Mouse (Mus musculus) CH12.LX (cell line): ENCODE data around the gene Gm21915.

ENCODE experiments used
- CHD2 ChIP-seq: IDR thresholded peaks from 2 replicates; pipeline ENCODE4 v1.6.1; 2011; ENCODE audit warnings: low read length, improper control_type of control experiment
- CTCF ChIP-seq, 2 experiments: IDR thresholded peaks in 1 of 2; conservative IDR thresholded peaks in 1 of 2; 2 replicates each; pipeline ENCODE4 v1.5.1; 2011 to 2012; ENCODE audit warnings: low read depth in 2 of 2, low read length in 2 of 2, improper control_type of control experiment in 1 of 2, inconsistent platforms in 1 of 2, mild to moderate bottlenecking in 1 of 2, moderate library complexity in 1 of 2
- E2F4 ChIP-seq: IDR thresholded peaks from 2 replicates; pipeline ENCODE4 v1.6.1; 2011; ENCODE audit warnings: low read depth, low read length, improper control_type of control experiment; ENCODE audit not compliant: insufficient replicate concordance
- ELF1 ChIP-seq: IDR thresholded peaks from 2 replicates; pipeline ENCODE4 v1.6.1; 2014; ENCODE audit warnings: low read depth, mild to moderate bottlenecking, inconsistent platforms, low read length, improper control_type of control experiment
- EP300 ChIP-seq: IDR thresholded peaks from 2 replicates; pipeline ENCODE4 v1.6.1; 2011; ENCODE audit warnings: low read length, improper control_type of control experiment
- JUN ChIP-seq: IDR thresholded peaks from 2 replicates; pipeline ENCODE4 v1.6.1; 2011; ENCODE audit warnings: low read depth, mild to moderate bottlenecking, low read length, improper control_type of control experiment, moderate library complexity; ENCODE audit not compliant: insufficient read depth
- MAX ChIP-seq: IDR thresholded peaks from 2 replicates; pipeline ENCODE4 v1.6.1; 2011; ENCODE audit warnings: low read length, improper control_type of control experiment
- PAX5 ChIP-seq: IDR thresholded peaks from 2 replicates; pipeline ENCODE4 v1.6.1; 2012; ENCODE audit warnings: low read length, inconsistent platforms, mixed read lengths
- POLR2A ChIP-seq: IDR thresholded peaks from 2 replicates; pipeline ENCODE4 v1.6.1; 2011; ENCODE audit warnings: low read depth, mild to moderate bottlenecking, improper control_type of control experiment, low read length
- RAD21 ChIP-seq: IDR thresholded peaks from 2 replicates; pipeline ENCODE4 v1.6.1; 2011; ENCODE audit warnings: low read depth, mild to moderate bottlenecking, low read length, improper control_type of control experiment, moderate library complexity
- SMC3 ChIP-seq: IDR thresholded peaks from 2 replicates; pipeline ENCODE4 v1.6.1; 2011; ENCODE audit warnings: low read depth, low read length, improper control_type of control experiment
- ZC3H11A ChIP-seq: IDR thresholded peaks from 2 replicates; pipeline ENCODE4 v1.6.1; 2012; ENCODE audit warnings: low read depth, mild to moderate bottlenecking, inconsistent platforms, low read length, improper control_type of control experiment
- ZMIZ1 ChIP-seq: IDR thresholded peaks from 2 replicates; pipeline ENCODE4 v1.6.1; 2012; ENCODE audit warnings: low read depth, mild to moderate bottlenecking, inconsistent platforms, low read length, improper control_type of control experiment

DNA sequence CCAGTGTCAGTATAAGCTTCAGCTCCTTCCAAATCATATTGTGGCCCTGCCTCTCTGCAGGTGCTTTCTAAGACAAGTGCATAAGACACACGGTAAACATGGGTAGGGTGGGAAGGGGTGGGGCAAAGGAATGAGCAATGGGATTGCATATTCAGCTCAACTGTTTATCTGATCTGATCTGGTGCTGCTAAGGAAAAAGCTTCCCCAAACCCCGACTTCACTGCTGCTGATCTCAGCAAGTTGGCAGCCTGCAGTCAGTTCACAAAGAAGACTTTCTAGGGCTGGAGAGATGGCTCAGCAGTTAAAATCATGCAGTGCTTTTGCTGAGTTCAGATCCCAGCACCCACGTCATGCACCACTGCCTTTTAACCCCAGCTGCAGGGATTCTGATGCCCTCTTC lies 39.6 kb downstream of the Gm21915 start:
- TF ChIP-seq CTCF (conservative IDR thresholded peaks at IDR 0.05 in 1 of 2, IDR thresholded peaks at IDR 0.05 in 1 of 2; ENCODE audit: low read depth in 2 of 2, low read length in 2 of 2) = no peak
- no peak for TF ChIP-seq CHD2
- no peak for TF ChIP-seq PAX5
- TF ChIP-seq EP300 = no peak
- no peak; the same call in none of the 2 replicates for TF ChIP-seq RAD21
- no peak for TF ChIP-seq POLR2A
- TF ChIP-seq JUN = no peak
- no peak for TF ChIP-seq ZC3H11A
- no peak for TF ChIP-seq ZMIZ1
- no peak for TF ChIP-seq SMC3
- no peak for TF ChIP-seq ELF1
- TF ChIP-seq E2F4 = no peak
- TF ChIP-seq MAX = no peak
